Comparison of ENCODE assay signal across 27 mouse cellular contexts in genomic region chr1:93881778-93882177, GRCm38 (mm10). TPM values are rescaled to one million over a fixed set of nuclear protein-coding genes. Genes with fewer than 3 reads are reported as not detected.
DNase-seq lines count a peak whose midpoint lies in the region; ATAC-seq and TF ChIP-seq lines count a peak whose summit lies in the region.
"Not testable (repeated sequence)": the region's sequence is repeated elsewhere in the genome, so short reads cannot be mapped to it uniquely, and the experiment has no call there.
"Had no signal": no experiment of that assay in that cellular context is flagged by ENCODE, and none has a peak within 500 bp of the region (broad histone marks: within the 10 kb centered on the region; RNA-seq: fewer than 3 reads in every experiment).

No protein-coding gene starts in this region.

- not testable (repeated sequence) for H3K27me3 ChIP-seq in heart, embryonic 12.5 days (replicated peaks); heart, postnatal 0 days (ENCODE audit: control insufficient read depth, insufficient read depth, low read length); intestine, postnatal 0 days (replicated peaks; ENCODE audit: control insufficient read depth, insufficient read depth, low read length); lung, embryonic 16.5 days (ENCODE audit: control insufficient read depth, insufficient read depth, low read depth, low read length); midbrain, embryonic 12.5 days; neural tube, embryonic 13.5 days; stomach, postnatal 0 days (ENCODE audit: control insufficient read depth, insufficient read depth, low read length)

- H3K4me1 ChIP-seq in heart, embryonic 12.5 days (replicated peaks); heart, postnatal 0 days (ENCODE audit: control insufficient read depth, insufficient read depth); intestine, postnatal 0 days (replicated peaks; ENCODE audit: control insufficient read depth, insufficient read depth, low read length); lung, embryonic 16.5 days (replicated peaks; ENCODE audit: control insufficient read depth, insufficient read depth, low read length); midbrain, embryonic 12.5 days; neural tube, embryonic 13.5 days (replicated peaks); stomach, postnatal 0 days (replicated peaks; ENCODE audit: control insufficient read depth, insufficient read depth): not testable (repeated sequence)

- not testable (repeated sequence) for H3K4me3 ChIP-seq in heart, embryonic 12.5 days; heart, postnatal 0 days (ENCODE audit: low read depth, low read length); intestine, postnatal 0 days (ENCODE audit: low read depth, low read length); lung, embryonic 16.5 days (ENCODE audit: low read length); midbrain, embryonic 12.5 days; neural tube, embryonic 13.5 days; stomach, postnatal 0 days (ENCODE audit: low read depth, low read length)

- H3K27ac ChIP-seq in heart, embryonic 12.5 days (ENCODE audit: poor library complexity, severe bottlenecking); heart, postnatal 0 days (ENCODE audit: low read depth); intestine, postnatal 0 days (ENCODE audit: low read depth, low read length); lung, embryonic 16.5 days (ENCODE audit: low read length); midbrain, embryonic 12.5 days (replicated peaks); neural tube, embryonic 13.5 days (replicated peaks); stomach, postnatal 0 days (replicated peaks): not testable (repeated sequence)

- DNase-seq in heart, postnatal 0 days (ENCODE audit: low spot score); stomach, postnatal 0 days (ENCODE audit: low spot score): not testable (repeated sequence)

- not testable (repeated sequence) for TF ChIP-seq EP300 in heart, postnatal 0 days (IDR thresholded peaks at IDR 0.05; ENCODE audit: low read depth); stomach, postnatal 0 days (optimal IDR thresholded peaks at IDR 0.05)

- H3K9me3 ChIP-seq in heart, embryonic 12.5 days (replicated peaks); heart, postnatal 0 days (replicated peaks; ENCODE audit: control insufficient read depth, low read length); intestine, postnatal 0 days (ENCODE audit: control insufficient read depth); lung, embryonic 16.5 days (ENCODE audit: control insufficient read depth, low read length); midbrain, embryonic 12.5 days; neural tube, embryonic 13.5 days; stomach, postnatal 0 days (ENCODE audit: control insufficient read depth, low read length): not testable (repeated sequence)

- no CpG with 5 or more reads among the region's 11 CpGs for WGBS in heart, embryonic 12.5 days
- no CpG with 5 or more reads among the region's 11 CpGs for whole genome bisulfite sequencing in heart, postnatal 0 days
- WGBS in intestine, postnatal 0 days: no CpG with 5 or more reads among the region's 11 CpGs
- WGBS in lung, embryonic 16.5 days: no CpG with 5 or more reads among the region's 11 CpGs
- no CpG with 5 or more reads among the region's 11 CpGs for WGBS in midbrain, embryonic 12.5 days
- WGBS in neural tube, embryonic 13.5 days: no CpG with 5 or more reads among the region's 11 CpGs
- no CpG with 5 or more reads among the region's 11 CpGs for WGBS in stomach, postnatal 0 days

- TF ChIP-seq CTCF in heart, postnatal 0 days (IDR thresholded peaks at IDR 0.05; ENCODE audit: low read depth); intestine, postnatal 0 days (IDR thresholded peaks at IDR 0.05; ENCODE audit: low read depth); stomach, postnatal 0 days (IDR thresholded peaks at IDR 0.05; ENCODE audit: low read depth): not testable (repeated sequence)

- H3K36me3 ChIP-seq in heart, embryonic 12.5 days; heart, postnatal 0 days (replicated peaks; ENCODE audit: control insufficient read depth, insufficient read depth, low read length); intestine, postnatal 0 days (ENCODE audit: control insufficient read depth, insufficient read depth); lung, embryonic 16.5 days (ENCODE audit: control insufficient read depth, insufficient read depth, low read length); midbrain, embryonic 12.5 days; neural tube, embryonic 13.5 days; stomach, postnatal 0 days (ENCODE audit: control insufficient read depth, insufficient read depth, low read length): not testable (repeated sequence)

- not testable (repeated sequence) for H3K4me2 ChIP-seq in heart, embryonic 12.5 days; heart, postnatal 0 days (ENCODE audit: low read depth, low read length); intestine, postnatal 0 days (replicated peaks; ENCODE audit: low read depth); lung, embryonic 16.5 days (ENCODE audit: low read depth, low read length); midbrain, embryonic 12.5 days (replicated peaks); neural tube, embryonic 13.5 days; stomach, postnatal 0 days (replicated peaks; ENCODE audit: low read depth)

- ATAC-seq in heart, embryonic 12.5 days (ENCODE audit: insufficient number of reproducible peaks, low FRiP score): peak; percentile 85
- ATAC-seq in heart, postnatal 0 days (ENCODE audit: insufficient read depth, low read depth): peak; percentile 75
- peak; percentile 38; the same call in 1 of the 2 replicates for ATAC-seq in intestine, postnatal 0 days
- ATAC-seq in lung, embryonic 16.5 days (ENCODE audit: low read depth): peak; percentile 41; the same call in 1 of the 2 replicates
- ATAC-seq in midbrain, embryonic 12.5 days (ENCODE audit: low FRiP score, low read depth): peak; percentile 72
- ATAC-seq in neural tube, embryonic 13.5 days (ENCODE audit: low read depth): peak; percentile 69; the same call in 1 of the 2 replicates
- ATAC-seq in stomach, postnatal 0 days (ENCODE audit: low FRiP score, low TSS enrichment): peak; percentile 90

- not testable (repeated sequence) for H3K9ac ChIP-seq in heart, embryonic 12.5 days; heart, postnatal 0 days (replicated peaks; ENCODE audit: low read depth, low read length); intestine, postnatal 0 days (ENCODE audit: low read depth, low read length); lung, embryonic 16.5 days (ENCODE audit: low read length); midbrain, embryonic 12.5 days (replicated peaks); neural tube, embryonic 13.5 days; stomach, postnatal 0 days (ENCODE audit: low read length)

RNA-seq across cellular contexts. Expression of gene Gal3st2, which starts 20.7 kb away (rescaled TPM):
- 0.08 TPM in 1 of 2 replicates, not detected in the other for polyA plus RNA-seq in heart, embryonic 12.5 days (2016; fragmentation: Nextera tagmentation; extraction: Ambion mirVana)
- total RNA-seq in heart, postnatal 0 days (2014; rRNA removed; ENCODE audit: low replicate concordance): not detected in 2 replicates
- polyA plus RNA-seq in heart, postnatal 0 days (2015; fragmentation: Nextera tagmentation; extraction: Ambion mirVana): 0.07 TPM in 1 of 2 replicates, not detected in the other
- polyA plus RNA-seq in intestine, postnatal 0 days (2015; fragmentation: Nextera tagmentation; extraction: Ambion mirVana): 13.3 and 14.1 TPM in 2 replicates
- 0.11 and 0.16 TPM in 2 replicates for polyA plus RNA-seq in lung, embryonic 16.5 days (2015; fragmentation: Nextera tagmentation; extraction: Ambion mirVana)
- polyA plus RNA-seq in midbrain, embryonic 12.5 days (2016; fragmentation: Nextera tagmentation; extraction: Ambion mirVana): 0.08 TPM in 1 of 2 replicates, not detected in the other
- not detected in 2 replicates for polyA plus RNA-seq in neural tube, embryonic 13.5 days (2015; fragmentation: Nextera tagmentation; extraction: Ambion mirVana)
- polyA plus RNA-seq in stomach, postnatal 0 days (2015; fragmentation: Nextera tagmentation; extraction: Ambion mirVana): 0.07 and 0.08 TPM in 2 replicates
- total RNA-seq: adrenal gland, adult 2 months; adrenal gland, postnatal 14 days; adrenal gland, postnatal 4 days; common myeloid progenitor, adult 5-6 weeks; gastrocnemius, adult 18-20 months; gastrocnemius, postnatal 10 days; gastrocnemius, postnatal 36 days; granulocyte monocyte progenitor cell, adult 5-6 weeks; hematopoietic stem cell, adult 5-6 weeks; MEL had no signal
- polyA plus RNA-seq: C2C12; CD4-positive, CD25-positive, alpha-beta regulatory T cell, adult 4 months; cerebellum, adult 2 months; forebrain, embryonic 12.5 days; forebrain, embryonic 16.5 days; heart, embryonic 10.5 days; hindbrain, embryonic 12.5 days; hindbrain, embryonic 15.5 days had no signal

RNA-seq across cellular contexts. Expression of gene Gal3st2b, which starts 36.3 kb away (rescaled TPM):
- 0.08 TPM in 1 of 2 replicates, not detected in the other for polyA plus RNA-seq in heart, embryonic 12.5 days (2016; fragmentation: Nextera tagmentation; extraction: Ambion mirVana)
- 0.73 TPM in 1 of 2 replicates, not detected in the other for total RNA-seq in heart, postnatal 0 days (2014; rRNA removed; ENCODE audit: low replicate concordance)
- 0.10 and 0.12 TPM in 2 replicates for polyA plus RNA-seq in heart, postnatal 0 days (2015; fragmentation: Nextera tagmentation; extraction: Ambion mirVana)
- 0.17 and 0.21 TPM in 2 replicates for polyA plus RNA-seq in intestine, postnatal 0 days (2015; fragmentation: Nextera tagmentation; extraction: Ambion mirVana)
- polyA plus RNA-seq in lung, embryonic 16.5 days (2015; fragmentation: Nextera tagmentation; extraction: Ambion mirVana): not detected in 2 replicates
- not detected in 2 replicates for polyA plus RNA-seq in midbrain, embryonic 12.5 days (2016; fragmentation: Nextera tagmentation; extraction: Ambion mirVana)
- not detected in 2 replicates for polyA plus RNA-seq in neural tube, embryonic 13.5 days (2015; fragmentation: Nextera tagmentation; extraction: Ambion mirVana)
- polyA plus RNA-seq in stomach, postnatal 0 days (2015; fragmentation: Nextera tagmentation; extraction: Ambion mirVana): 0.07 and 0.10 TPM in 2 replicates
- total RNA-seq: common myeloid progenitor, adult 5-6 weeks; gastrocnemius, adult 18-20 months; granulocyte monocyte progenitor cell, adult 5-6 weeks; hematopoietic stem cell, adult 5-6 weeks; MEL had no signal
- polyA plus RNA-seq: C2C12; CD4-positive, CD25-positive, alpha-beta regulatory T cell, adult 4 months; embryonic facial prominence, embryonic 12.5 days; heart, embryonic 10.5 days; heart, embryonic 15.5 days; hindbrain, embryonic 15.5 days had no signal

RNA-seq across cellular contexts. Expression of gene D2hgdh, which starts 57.1 kb away (rescaled TPM):
- 15.5 and 16.4 TPM in 2 replicates for polyA plus RNA-seq in heart, embryonic 12.5 days (2016; fragmentation: Nextera tagmentation; extraction: Ambion mirVana)
- total RNA-seq in heart, postnatal 0 days (2014; rRNA removed; ENCODE audit: low replicate concordance): 23.8 and 32.0 TPM in 2 replicates
- polyA plus RNA-seq in heart, postnatal 0 days (2015; fragmentation: Nextera tagmentation; extraction: Ambion mirVana): 13.9 and 15.4 TPM in 2 replicates
- 9.3 and 9.5 TPM in 2 replicates for polyA plus RNA-seq in intestine, postnatal 0 days (2015; fragmentation: Nextera tagmentation; extraction: Ambion mirVana)
- polyA plus RNA-seq in lung, embryonic 16.5 days (2015; fragmentation: Nextera tagmentation; extraction: Ambion mirVana): 15.4 and 17.2 TPM in 2 replicates
- polyA plus RNA-seq in midbrain, embryonic 12.5 days (2016; fragmentation: Nextera tagmentation; extraction: Ambion mirVana): 19.5 and 19.9 TPM in 2 replicates
- polyA plus RNA-seq in neural tube, embryonic 13.5 days (2015; fragmentation: Nextera tagmentation; extraction: Ambion mirVana): 18.4 and 18.9 TPM in 2 replicates
- 7.5 and 8.6 TPM in 2 replicates for polyA plus RNA-seq in stomach, postnatal 0 days (2015; fragmentation: Nextera tagmentation; extraction: Ambion mirVana)

Comparison
In these comparisons a context has a peak if more than half of its experiments do, and no peak if none do; other contexts are left out.
1. ATAC-seq: peak in every context shown above with its lines; median percentile 90 in stomach, postnatal 0 days; 85 in heart, embryonic 12.5 days; 75 in heart, postnatal 0 days; 72 in midbrain, embryonic 12.5 days; 69 in neural tube, embryonic 13.5 days; 41 in lung, embryonic 16.5 days; 38 in intestine, postnatal 0 days.
2. RNA of gene Gal3st2, which starts 20.7 kb away (polyA plus RNA-seq): 13.3 to 14.1 TPM in intestine, postnatal 0 days; 0.11 to 0.16 TPM in lung, embryonic 16.5 days, 0.07 to 0.08 TPM in stomach, postnatal 0 days, 0.08 TPM in heart, embryonic 12.5 days, 0.07 TPM in heart, postnatal 0 days, 0.08 TPM in midbrain, embryonic 12.5 days and not detected in neural tube, embryonic 13.5 days; every median in the first group is over 10 times any median in the second.